Mouse (Mus musculus) adrenal gland, adult (tissue): Measurements from ENCODE around the gene Creb3l1.

ENCODE experiments used
- DNase-seq, 2 experiments: peaks; one replicate each; pipeline ENCODE4 v3.0.0; 2022 to 2023; ENCODE audit warnings: low spot score in 1 of 2; ENCODE audit not compliant: inconsistent age in 2 of 2

Gene Creb3l1

GRCm38 (mm10) chr2:91949411-91950274 is 74.7 kb downstream of the Creb3l1 start:
- DNase-seq: peak in 1 of 2 experiments; percentile 69

- no peak for DNase-seq
Measured at GRCm38 (mm10) chr2:91948792-91949241, 75.5 kb downstream of the Creb3l1 start.

- DNase-seq: peak in 1 of 2 experiments; percentile 66
Measured at GRCm38 (mm10) chr2:91948151-91948509, 76.2 kb downstream of the Creb3l1 start.

GRCm38 (mm10) chr2:91947397-91948150 is 76.7 kb downstream of the Creb3l1 start:
- peak; percentile 66 to 76 for DNase-seq

GRCm38 (mm10) chr2:91946836-91947235 is 77.5 kb downstream of the Creb3l1 start:
- peak in 1 of 2 experiments; percentile 65 for DNase-seq

GRCm38 (mm10) chr2:91945483-91945882 is 78.8 kb downstream of the Creb3l1 start, which contains the start of gene Gm9821:
Gm9821 (plus strand) TSS chr2:91945703.
- no peak for DNase-seq

- DNase-seq: peak; percentile 76 to 90
Measured at GRCm38 (mm10) chr2:91944170-91944950, 79.9 kb downstream of the Creb3l1 start.

- DNase-seq: no peak
Measured at GRCm38 (mm10) chr2:91942356-91942755, 81.9 kb downstream of the Creb3l1 start.

GRCm38 (mm10) chr2:91939303-91939935 is 84.9 kb downstream of the Creb3l1 start:
- DNase-seq: no peak

- DNase-seq: no peak
Measured at GRCm38 (mm10) chr2:91936154-91936553, 88.1 kb downstream of the Creb3l1 start.

- no peak for DNase-seq
Measured at GRCm38 (mm10) chr2:91934826-91935525, 89.3 kb downstream of the Creb3l1 start.

- DNase-seq: no peak
Measured at GRCm38 (mm10) chr2:91934016-91934415, 90.3 kb downstream of the Creb3l1 start.

- no peak for DNase-seq
Measured at GRCm38 (mm10) chr2:91933471-91933870, 90.8 kb downstream of the Creb3l1 start.

- DNase-seq: no peak
Measured at GRCm38 (mm10) chr2:91932737-91933350, 91.5 kb downstream of the Creb3l1 start.
